Mouse (Mus musculus) heart, adult 2 months (tissue): ENCODE results near the gene Catsper4. TPM values are rescaled to one million over a fixed set of nuclear protein-coding genes. Genes with fewer than 3 reads are reported as not detected.

Source experiments
- DNase-seq, 2 experiments: peaks; one replicate each; pipeline ENCODE4 v3.0.0; 2021
- H3K27ac ChIP-seq: fragments of 200-600 bp; 2 replicates; pipeline ENCODE4 v1.8.1; 2022
- H3K27me3 ChIP-seq: fragments of 200-500 bp; 2 replicates; pipeline ENCODE4 v1.6.1; 2012; ENCODE audit warnings: mild to moderate bottlenecking, low read length, inconsistent platforms, mixed read lengths; ENCODE audit not compliant: control insufficient read depth, insufficient read depth
- H3K36me3 ChIP-seq: fragments of 200-500 bp; 2 replicates; pipeline ENCODE4 v1.6.1; 2012; ENCODE audit warnings: low read length, inconsistent platforms; ENCODE audit not compliant: control insufficient read depth, insufficient read depth
- H3K4me1 ChIP-seq: fragments of 200-500 bp; 2 replicates; pipeline ENCODE4 v1.6.1; 2011; ENCODE audit warnings: low read length; ENCODE audit not compliant: control insufficient read depth, insufficient read depth
- H3K4me3 ChIP-seq: fragments of 200-600 bp; 2 replicates; pipeline ENCODE4 v1.8.1; 2022
- H3K79me2 ChIP-seq: fragments of 200-500 bp; replicated peaks from 2 replicates; pipeline ENCODE4 v1.6.1; 2012; ENCODE audit warnings: mild to moderate bottlenecking, inconsistent platforms, low read length, moderate library complexity, mixed read lengths; ENCODE audit not compliant: control insufficient read depth, insufficient read depth
- H3K9ac ChIP-seq: fragments of 200-500 bp; 2 replicates; pipeline ENCODE4 v1.6.1; 2012; ENCODE audit warnings: low read depth, mild to moderate bottlenecking, control low read depth, inconsistent platforms, low read length, mixed read lengths
- CTCF ChIP-seq: fragments of 200-600 bp; IDR thresholded peaks from 2 replicates; pipeline ENCODE4 v1.8.1; 2022; ENCODE audit warnings: antibody characterized with exemption, mild to moderate bottlenecking, moderate library complexity
- EP300 ChIP-seq: fragments of 200-500 bp; IDR thresholded peaks from 2 replicates; pipeline ENCODE4 v1.6.1; 2011; ENCODE audit warnings: low read depth, low read length, control low read depth; ENCODE audit not compliant: insufficient read depth
- POLR2A ChIP-seq: fragments of 200-500 bp; IDR thresholded peaks from 2 replicates; pipeline ENCODE4 v1.6.1; 2011; ENCODE audit warnings: mild to moderate bottlenecking, low read depth, low read length, control low read depth; ENCODE audit not compliant: insufficient read depth
- WGBS: fragments of 180-500 bp; shearing (Covaris S2); methylation state at CpG from one replicate; pipeline ENCODE4 v1.1.7; 2018; 5-methylcytosine and 5-hydroxymethylcytosine counted together
- intact Hi-C: fragments of 180-260 bp; cut with DNase I; formaldehyde crosslinking; loops from one replicate; pipeline ENCODE4 v1.15.1; 2025
- polyA plus RNA-seq: library from polyadenylated mRNA; depleted of rRNA; stranded (reverse); fragments of >200 nt; gene quantifications from 2 replicates; pipeline ENCODE4 v1.2.3, GENCODE M21; 2012
- total RNA-seq, 2 experiments: library from RNA; stranded (reverse); gene quantifications; 2 replicates each; pipeline ENCODE4 v1.2.3; 2021

Catsper4 gene
- total and polyA plus RNA-seq, 3 experiments, result not detected

DNA sequence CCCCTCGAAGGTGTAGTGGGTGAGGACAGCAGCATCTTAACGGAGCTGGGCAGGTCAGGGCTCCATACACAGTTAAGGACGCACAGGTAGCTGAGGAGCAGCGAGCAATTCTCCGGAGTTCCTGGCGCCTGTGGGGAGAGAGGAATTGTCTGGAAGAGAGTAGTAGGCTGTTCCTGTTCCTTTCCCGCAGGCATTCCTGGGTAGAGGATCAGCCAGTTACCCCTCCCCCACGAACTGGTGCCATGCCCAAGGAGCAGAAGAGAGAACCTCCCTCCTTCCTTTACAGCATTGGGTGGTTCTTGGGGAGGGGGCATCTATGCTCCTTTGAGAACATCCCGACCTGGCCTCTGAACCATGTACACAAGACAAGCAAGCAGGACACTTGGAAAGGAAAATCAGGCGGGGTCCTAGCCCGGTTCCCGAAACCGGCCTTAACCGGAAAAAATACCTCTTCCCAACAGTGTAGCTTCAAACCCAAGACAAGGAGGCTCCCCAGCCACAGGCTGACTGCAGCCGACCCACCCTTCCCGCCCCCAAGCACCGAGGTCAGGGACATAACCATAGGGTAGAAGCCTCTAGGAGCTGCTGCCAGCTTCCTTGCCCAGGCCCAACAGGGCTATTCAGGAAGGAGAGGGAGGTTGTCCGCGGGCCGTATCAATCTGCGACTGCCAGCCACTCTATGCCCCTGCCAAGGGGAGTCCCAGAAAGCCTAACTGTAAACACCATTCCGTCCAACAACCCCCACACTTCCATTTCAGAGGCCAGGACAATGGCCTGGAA, 25.1 kb upstream of the Catsper4 start:
- peaks cover 5% of the 10 kb centered on the region for H3K4me1 ChIP-seq
- peak overlapping the region; percentile 80 for H3K9ac ChIP-seq
- DNase-seq, result peak; percentile 36 to 52
- H3K36me3 ChIP-seq, result no peaks in the 10 kb centered on the region
- TF ChIP-seq EP300 (no peak), CTCF (no peak), POLR2A (0 out of 2 replicates have a peak, but pooled peaks have one; percentile 7)
- WGBS, result 28% methylated on average over 22 of the region's 22 CpGs
- intact Hi-C loops, result no loop called here
- peak overlapping the region; percentile 92 for H3K27ac ChIP-seq
- H3K79me2 ChIP-seq, result no peaks in the 10 kb centered on the region
- H3K27me3 ChIP-seq, result no peaks in the 10 kb centered on the region
- peak overlapping the region; percentile 56 for H3K4me3 ChIP-seq

DNA sequence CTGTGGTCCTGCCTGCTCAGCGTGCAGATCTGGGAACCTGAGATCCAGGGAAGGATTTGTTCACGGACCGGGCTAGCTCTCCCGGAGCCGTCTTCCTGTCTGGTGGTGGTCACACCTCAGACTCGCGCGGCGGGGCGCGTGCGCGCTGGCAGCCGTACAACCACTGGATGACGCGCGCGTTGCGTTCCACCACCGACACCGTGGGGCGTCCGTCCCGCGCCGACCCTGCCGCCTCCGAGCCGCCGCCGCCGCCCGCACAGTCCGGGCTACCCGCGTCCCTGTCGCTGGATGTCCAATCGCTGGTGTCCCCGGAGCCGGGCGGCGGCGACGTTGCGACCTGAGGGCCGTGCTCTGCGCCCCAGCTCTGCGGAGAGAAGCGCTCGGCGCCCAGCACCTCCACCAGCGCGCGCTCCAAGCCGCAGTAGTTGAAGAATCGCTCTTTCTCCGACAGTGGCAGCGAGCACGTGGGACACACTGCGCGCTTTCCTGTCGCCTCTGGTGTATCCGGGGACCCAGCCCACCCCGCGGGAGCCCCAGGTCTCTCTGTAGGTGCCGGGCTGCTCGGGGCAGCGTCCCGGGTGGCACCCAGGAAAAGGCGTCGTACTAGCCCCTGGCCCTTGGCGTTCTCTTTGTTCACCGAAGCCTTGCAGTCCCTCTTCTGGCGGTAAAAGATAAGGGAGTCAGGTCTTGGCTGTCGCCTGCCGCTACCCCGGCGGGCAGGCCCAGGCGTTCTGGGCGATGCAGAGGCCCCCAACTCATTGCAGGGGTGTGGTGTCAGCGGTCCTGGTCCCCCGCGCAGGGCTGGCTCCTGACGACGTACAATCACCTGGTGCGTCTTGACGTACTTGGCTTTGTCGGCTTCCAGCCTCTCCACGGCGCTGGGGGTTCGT, 24.3 kb upstream of the Catsper4 start:
- TF ChIP-seq CTCF, result no peak
- H3K9ac ChIP-seq, result peak overlapping the region; percentile 72
- H3K4me1 ChIP-seq, result peaks cover 3% of the 10 kb centered on the region
- peak; percentile 46 to 70 for DNase-seq
- H3K79me2 ChIP-seq, result no peaks in the 10 kb centered on the region
- intact Hi-C loops, result no loop called here
- H3K27me3 ChIP-seq, result no peaks in the 10 kb centered on the region
- peak overlapping the region; percentile 92 for H3K27ac ChIP-seq
- H3K36me3 ChIP-seq, result no peaks in the 10 kb centered on the region
- WGBS, result 2% methylated on average over 91 of the region's 91 CpGs
- H3K4me3 ChIP-seq, result peak overlapping the region; percentile 56

DNA sequence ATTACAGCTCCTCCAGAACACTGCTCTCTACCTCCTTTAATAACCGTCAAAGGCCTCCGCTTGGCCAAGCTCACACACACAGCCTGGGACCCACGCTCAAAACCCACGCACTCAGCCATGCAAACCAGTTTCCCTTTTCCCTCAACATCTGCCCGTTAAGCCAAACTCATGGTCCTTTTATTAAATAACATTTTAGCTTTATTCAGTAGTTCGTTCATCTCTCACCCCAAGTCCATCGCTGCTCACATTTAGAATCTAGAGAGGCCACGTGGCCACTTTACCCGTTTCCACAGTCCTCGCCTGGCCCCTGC, 23.7 kb upstream of the Catsper4 start:
- DNase-seq, result no peak
- 26% methylated on average over 10 of the region's 10 CpGs for WGBS
- H3K27me3 ChIP-seq, result no peaks in the 10 kb centered on the region

DNA sequence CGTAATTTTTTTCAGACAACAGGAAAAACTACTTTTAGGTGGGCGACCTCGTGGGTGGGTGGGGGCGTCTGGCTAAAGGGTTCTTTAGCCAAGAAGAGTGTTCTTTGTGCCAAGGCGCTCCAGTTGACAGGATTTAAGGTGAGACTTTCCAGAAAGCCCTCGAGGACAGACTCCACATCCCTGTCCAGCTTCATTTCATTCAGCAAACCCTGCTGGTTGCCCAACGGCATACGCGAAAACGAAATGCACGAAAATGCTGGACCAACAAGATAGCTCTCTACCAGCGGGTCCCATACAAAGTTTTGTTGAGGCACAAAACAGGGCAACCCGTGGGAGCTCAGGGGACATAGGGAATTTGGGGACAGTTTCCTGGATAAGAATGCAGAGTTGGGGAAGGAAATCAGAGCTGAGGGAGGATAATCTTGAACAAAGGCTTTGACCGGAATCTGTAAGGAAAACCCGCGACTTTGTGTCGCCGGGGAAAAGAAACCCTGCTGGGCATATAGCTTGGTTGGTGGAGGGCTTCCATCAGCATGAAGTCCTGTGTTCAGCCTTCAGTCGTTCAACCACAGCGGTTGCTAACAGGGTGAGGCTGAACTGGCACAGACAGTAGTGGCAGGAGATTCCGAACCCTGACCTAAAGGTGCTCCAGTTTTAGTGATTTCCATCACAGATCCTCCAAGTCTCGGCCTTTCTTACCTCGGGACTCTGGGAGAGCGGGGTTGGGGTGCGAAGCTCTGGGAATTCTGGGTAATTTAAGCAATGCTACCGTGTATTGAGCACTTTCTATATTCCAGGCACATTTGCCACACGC, 23.1 kb upstream of the Catsper4 start:
- H3K27me3 ChIP-seq, result no peaks in the 10 kb centered on the region
- no peak for DNase-seq
- 28% methylated on average over 27 of the region's 27 CpGs for WGBS
- intact Hi-C loops, result loop anchor here (1.0 kb wide), 1 partner anchor 37 kb away; the partner anchor contains the start of gene Pdik1l
- H3K36me3 ChIP-seq, result no peaks in the 10 kb centered on the region
- H3K9ac ChIP-seq, result no peak overlapping the region
- no peaks in the 10 kb centered on the region for H3K79me2 ChIP-seq
- peak overlapping the region; percentile 92; the same call in 1 of the 2 replicates for H3K27ac ChIP-seq
- no peaks in the 10 kb centered on the region; the same call in 1 of the 2 replicates for H3K4me1 ChIP-seq
- TF ChIP-seq EP300 (no peak), POLR2A (no peak), CTCF (no peak)
- H3K4me3 ChIP-seq, result peak overlapping the region; percentile 56

More for the DNA sequence above, 23.7 kb upstream of the Catsper4 start:
- peak overlapping the region; percentile 72 for H3K9ac ChIP-seq
- H3K27ac ChIP-seq, result peak overlapping the region; percentile 92
- H3K79me2 ChIP-seq, result no peaks in the 10 kb centered on the region
- no peaks in the 10 kb centered on the region for H3K36me3 ChIP-seq
- no peak for TF ChIP-seq POLR2A
- TF ChIP-seq CTCF, result no peak
- TF ChIP-seq EP300, result no peak
- peaks cover 1% of the 10 kb centered on the region for H3K4me1 ChIP-seq
- H3K4me3 ChIP-seq, result peak overlapping the region; percentile 56
- intact Hi-C loops, result loop anchor here (1.0 kb wide), 1 partner anchor 36 kb away; the partner anchor contains the start of gene Pdik1l

DNA sequence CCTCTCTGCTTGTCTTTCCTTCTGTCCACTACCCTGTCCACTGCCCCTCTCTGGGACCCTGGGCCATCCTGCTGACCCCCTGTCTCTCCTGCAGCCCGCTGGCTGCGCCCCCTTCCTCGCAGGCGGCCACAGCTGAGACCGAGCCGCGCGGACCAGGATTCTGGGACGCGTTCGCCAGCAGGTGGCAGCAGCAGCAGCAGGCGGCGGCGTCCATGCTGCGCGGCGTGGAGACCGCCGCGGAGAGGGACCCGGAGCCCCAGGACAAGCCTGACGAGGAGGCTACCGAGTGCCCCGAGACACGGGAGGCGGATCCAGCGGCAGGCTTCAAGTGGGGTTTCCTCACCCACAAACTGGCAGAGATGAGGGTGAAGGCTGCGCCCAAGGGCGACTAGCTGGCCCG, 22.5 kb upstream of the Catsper4 start:
- TF ChIP-seq POLR2A (no peak), CTCF (peak; percentile 97)
- Histone ChIP-seq H3K27ac (no peak overlapping the region; the same call in 1 of the 2 replicates), H3K27me3 (no peaks in the 10 kb centered on the region), H3K4me1 (peaks cover 3% of the 10 kb centered on the region), H3K79me2 (no peaks in the 10 kb centered on the region), H3K9ac (peak overlapping the region; percentile 56), H3K36me3 (no peaks in the 10 kb centered on the region), H3K4me3 (peak overlapping the region; percentile 56)
- peak; percentile 81 to 89 for DNase-seq
- WGBS, result 3% methylated on average over 30 of the region's 30 CpGs
- intact Hi-C loops, result loop anchor here (1.0 to 5.0 kb wide), 4 partner anchors 19 to 218 kb away; partner anchors contain the start of genes Pdik1l and Stmn1
